In genomic region chr13:51697897-51698296, GRCm38 (mm10) we compare ENCODE assay signal across 23 mouse cellular contexts. TPM values are rescaled to one million over a fixed set of nuclear protein-coding genes. Genes with fewer than 3 reads are reported as not detected.
DNase-seq lines count a peak whose midpoint lies in the region; ATAC-seq and TF ChIP-seq lines count a peak whose summit lies in the region.
"Had no signal": no experiment of that assay in that cellular context is flagged by ENCODE, and none has a peak within 500 bp of the region (broad histone marks: within the 10 kb centered on the region; RNA-seq: fewer than 3 reads in every experiment).

No protein-coding gene starts in this region.

- no peak for TF ChIP-seq RAD21 in MEL (IDR thresholded peaks at IDR 0.05; ENCODE audit: low read depth, low read length)

- H3K4me1 ChIP-seq in embryonic facial prominence, embryonic 14.5 days (ENCODE audit: control insufficient read depth, insufficient read depth, low read length) = no peaks in the 10 kb centered on the region
- H3K4me1 ChIP-seq in embryonic facial prominence, embryonic 10.5 days = no peaks in the 10 kb centered on the region
- H3K4me1 ChIP-seq in heart, embryonic 14.5 days (ENCODE audit: control insufficient read depth in 2 of 2, insufficient read depth in 2 of 2, low read length in 2 of 2) = peaks cover 14 to 20% of the 10 kb centered on the region in 2 experiments
- H3K4me1 ChIP-seq in MEL (ENCODE audit: control insufficient read depth in 1 of 2, insufficient read depth in 2 of 2, low read length in 2 of 2) = peaks cover 22 to 29% of the 10 kb centered on the region in 2 experiments
- H3K4me1 ChIP-seq: embryonic facial prominence, embryonic 13.5 days; forebrain, embryonic 10.5 days; intestine, embryonic 15.5 days; kidney, embryonic 15.5 days; limb, embryonic 12.5 days had no signal

- H3K79me2 ChIP-seq in MEL (ENCODE audit: control insufficient read depth, insufficient read depth, low read length, poor library complexity) = no peaks in the 10 kb centered on the region

- peak; percentile 34 for DNase-seq in embryonic facial prominence, embryonic 14.5 days (ENCODE audit: low spot score)
- DNase-seq in embryonic facial prominence, embryonic 10.5 days (ENCODE audit: low spot score) = no peak
- DNase-seq in heart, adult 11 months = no peak
- DNase-seq in MEL (ENCODE audit: low read depth, low spot score) = no peak
- no peak for DNase-seq in adipocyte (ENCODE audit: low spot score)
- DNase-seq in kidney, adult 18-20 months = no peak
- DNase-seq: adrenal gland, postnatal 10 days; cerebellum, adult 9-11 months; forebrain, postnatal 0 days; kidney, postnatal 4 days; lung, embryonic 14.5 days; lung, postnatal 4 days; thymus, postnatal 36 days had no signal

- no peak for TF ChIP-seq EP300 in MEL (IDR thresholded peaks at IDR 0.05; ENCODE audit: low read depth in 1 of 2, low read length in 2 of 2)

- H3K9ac ChIP-seq in embryonic facial prominence, embryonic 14.5 days (ENCODE audit: low read depth, low read length) = no peak overlapping the region
- no peak overlapping the region for H3K9ac ChIP-seq in heart, embryonic 14.5 days (ENCODE audit: low read length)
- no peak overlapping the region for H3K9ac ChIP-seq in MEL (ENCODE audit: control insufficient read depth, low read depth, low read length, poor library complexity, severe bottlenecking)
- H3K9ac ChIP-seq: embryonic facial prominence, embryonic 13.5 days; forebrain, postnatal 0 days; hindbrain, embryonic 14.5 days; intestine, embryonic 15.5 days; kidney, embryonic 15.5 days; limb, embryonic 12.5 days; lung, embryonic 14.5 days had no signal

- peak; percentile 15; the same call in 1 of the 2 replicates for ATAC-seq in embryonic facial prominence, embryonic 14.5 days (ENCODE audit: low read depth)
- ATAC-seq in heart, embryonic 14.5 days (ENCODE audit: insufficient number of reproducible peaks, insufficient read depth, low FRiP score, low read depth) = no peak
- ATAC-seq in megakaryocyte progenitor cell, adult 5-6 weeks (replicated peaks; ENCODE audit: poor library complexity) = peak; percentile 15; the same call in 1 of the 2 replicates
- ATAC-seq: intestine, embryonic 15.5 days; Patski had no signal

- peaks cover 7% of the 10 kb centered on the region; the same call in 1 of the 2 replicates for H3K36me3 ChIP-seq in embryonic facial prominence, embryonic 14.5 days (ENCODE audit: control insufficient read depth, insufficient read depth, low read length)
- peaks cover 12% of the 10 kb centered on the region for H3K36me3 ChIP-seq in embryonic facial prominence, embryonic 10.5 days (replicated peaks)
- H3K36me3 ChIP-seq in heart, embryonic 14.5 days (ENCODE audit: control insufficient read depth, insufficient read depth, low read length) = peaks cover 22% of the 10 kb centered on the region
- peaks cover 2 to 21% of the 10 kb centered on the region in 2 experiments; a peak in 3 of 4 replicates for H3K36me3 ChIP-seq in MEL (ENCODE audit: control insufficient read depth in 1 of 2, insufficient read depth in 2 of 2, low read length in 2 of 2)
- H3K36me3 ChIP-seq: intestine, embryonic 15.5 days had no signal

- no peak overlapping the region for H3K4me2 ChIP-seq in embryonic facial prominence, embryonic 14.5 days (ENCODE audit: low read depth, low read length)
- H3K4me2 ChIP-seq in heart, embryonic 14.5 days (ENCODE audit: low read length) = no peak overlapping the region
- H3K4me2 ChIP-seq: embryonic facial prominence, embryonic 13.5 days; hindbrain, embryonic 14.5 days; intestine, embryonic 15.5 days; kidney, embryonic 15.5 days; limb, embryonic 12.5 days; lung, embryonic 14.5 days; midbrain, embryonic 11.5 days had no signal

- H3K27me3 ChIP-seq in embryonic facial prominence, embryonic 14.5 days (replicated peaks; ENCODE audit: control insufficient read depth, insufficient read depth, low read length) = no peaks in the 10 kb centered on the region
- no peaks in the 10 kb centered on the region for H3K27me3 ChIP-seq in embryonic facial prominence, embryonic 10.5 days (replicated peaks; ENCODE audit: low read depth, poor library complexity, severe bottlenecking)
- no peaks in the 10 kb centered on the region for H3K27me3 ChIP-seq in heart, embryonic 14.5 days (ENCODE audit: control insufficient read depth, insufficient read depth, low read length)
- no peaks in the 10 kb centered on the region for H3K27me3 ChIP-seq in MEL (ENCODE audit: control insufficient read depth in 1 of 2, insufficient read depth in 2 of 2, low read length in 2 of 2)
- H3K27me3 ChIP-seq: embryonic facial prominence, embryonic 13.5 days; intestine, embryonic 15.5 days; kidney, embryonic 15.5 days; limb, embryonic 12.5 days; Patski had no signal

- 75% methylated on average over 4 of the region's 4 CpGs for WGBS in embryonic facial prominence, embryonic 14.5 days
- 83% methylated on average over 4 of the region's 4 CpGs for WGBS in embryonic facial prominence, embryonic 10.5 days
- 44% methylated on average over 4 of the region's 4 CpGs for WGBS in heart, embryonic 14.5 days

- no peak for TF ChIP-seq POLR2A in MEL (IDR thresholded peaks at IDR 0.05; ENCODE audit: control insufficient read depth in 1 of 2, insufficient read depth in 1 of 2, low read depth in 1 of 2, low read length in 2 of 2, poor library complexity in 1 of 2)

- no peak for TF ChIP-seq CTCF in MEL (IDR thresholded peaks at IDR 0.05 in 2 of 3, conservative IDR thresholded peaks at IDR 0.05 in 1 of 3; ENCODE audit: control insufficient read depth in 1 of 3, insufficient read depth in 1 of 3, low read depth in 2 of 3, low read length in 3 of 3, poor library complexity in 1 of 3, severe bottlenecking in 1 of 3)

- no peak overlapping the region for H3K27ac ChIP-seq in embryonic facial prominence, embryonic 14.5 days (replicated peaks; ENCODE audit: low read depth, low read length)
- no peak overlapping the region for H3K27ac ChIP-seq in embryonic facial prominence, embryonic 10.5 days (replicated peaks)
- H3K27ac ChIP-seq in heart, embryonic 14.5 days (replicated peaks in 1 of 2; ENCODE audit: control insufficient read depth in 1 of 2, insufficient read depth in 1 of 2, low read depth in 2 of 2, low read length in 2 of 2) = peak overlapping the region; percentile 46 to 48
- H3K27ac ChIP-seq in MEL (ENCODE audit: control insufficient read depth, low read depth, low read length) = peak overlapping the region; percentile 33; the same call in 1 of the 2 replicates
- H3K27ac ChIP-seq: embryonic facial prominence, embryonic 13.5 days; forebrain, embryonic 10.5 days; hindbrain, embryonic 14.5 days; intestine, embryonic 15.5 days; kidney, embryonic 15.5 days; limb, embryonic 12.5 days had no signal

- no peak overlapping the region for H3K4me3 ChIP-seq in embryonic facial prominence, embryonic 14.5 days (ENCODE audit: low read depth, low read length)
- no peak overlapping the region for H3K4me3 ChIP-seq in embryonic facial prominence, embryonic 10.5 days
- H3K4me3 ChIP-seq in heart, embryonic 14.5 days (ENCODE audit: control insufficient read depth in 1 of 2, insufficient read depth in 1 of 2, low read depth in 1 of 2, low read length in 2 of 2) = no peak overlapping the region
- no peak overlapping the region for H3K4me3 ChIP-seq in MEL (ENCODE audit: control insufficient read depth in 1 of 2, insufficient read depth in 1 of 2, low read depth in 2 of 2, low read length in 2 of 2)
- H3K4me3 ChIP-seq: embryonic facial prominence, embryonic 13.5 days; forebrain, embryonic 10.5 days; intestine, embryonic 15.5 days; kidney, embryonic 15.5 days; limb, embryonic 12.5 days had no signal

- H3K9me3 ChIP-seq in embryonic facial prominence, embryonic 14.5 days (ENCODE audit: control insufficient read depth, low read length) = no peaks in the 10 kb centered on the region
- no peaks in the 10 kb centered on the region for H3K9me3 ChIP-seq in embryonic facial prominence, embryonic 10.5 days
- H3K9me3 ChIP-seq in heart, embryonic 14.5 days (ENCODE audit: control insufficient read depth, low read length) = no peaks in the 10 kb centered on the region
- no peaks in the 10 kb centered on the region for H3K9me3 ChIP-seq in MEL (replicated peaks; ENCODE audit: insufficient read depth, low read length)
- H3K9me3 ChIP-seq: embryonic facial prominence, embryonic 13.5 days; forebrain, embryonic 10.5 days; intestine, embryonic 15.5 days; kidney, embryonic 15.5 days; limb, embryonic 12.5 days had no signal

TF ChIP-seq in MEL, 35 proteins besides CTCF, POLR2A, EP300 and RAD21 (continues in another document):
- no peak for TF ChIP-seq ELF1 (IDR thresholded peaks at IDR 0.05; ENCODE audit: low read depth, low read length)
- TF ChIP-seq MAZ (IDR thresholded peaks at IDR 0.05; ENCODE audit: low read depth, low read length) = no peak
- TF ChIP-seq USF1 (IDR thresholded peaks at IDR 0.05; ENCODE audit: low read depth, low read length) = no peak
- TF ChIP-seq SIN3A (IDR thresholded peaks at IDR 0.05; ENCODE audit: low read length) = no peak
- no peak for TF ChIP-seq MAX (IDR thresholded peaks at IDR 0.05; ENCODE audit: low read length)
- TF ChIP-seq KAT2A (conservative IDR thresholded peaks at IDR 0.05; ENCODE audit: low read depth, low read length) = no peak
- no peak for TF ChIP-seq E2F4 (IDR thresholded peaks at IDR 0.05; ENCODE audit: borderline replicate concordance, low read depth, low read length)
- no peak for TF ChIP-seq ETS1 (IDR thresholded peaks at IDR 0.05; ENCODE audit: low read depth, low read length)
- no peak for TF ChIP-seq ZKSCAN1 (IDR thresholded peaks at IDR 0.05; ENCODE audit: low read depth, low read length)

RNA-seq across cellular contexts. Expression of gene Secisbp2, which starts 46.4 kb away (rescaled TPM):
- polyA plus RNA-seq in embryonic facial prominence, embryonic 14.5 days (2014; fragmentation: Nextera tagmentation; extraction: Ambion mirVana) = 30.8 and 31.4 TPM in 2 replicates
- polyA plus RNA-seq in embryonic facial prominence, embryonic 10.5 days (2016; fragmentation: Nextera tagmentation; extraction: Ambion mirVana) = 25.2 and 25.9 TPM in 2 replicates
- polyA plus RNA-seq in heart, embryonic 14.5 days (2014; fragmentation: Nextera tagmentation; extraction: Ambion mirVana) = 26.0 and 27.7 TPM in 2 replicates
- 23.4 and 26.0 TPM in 2 replicates for total RNA-seq in MEL (2012; rRNA removed)
- polyA plus RNA-seq in MEL (2012; ENCODE audit: insufficient read depth in 1 of 2, insufficient read length in 2 of 2, low read depth in 1 of 2, low replicate concordance in 2 of 2, missing spikeins in 1 of 2) = 10 to 100 TPM; 28.5 to 76.4 TPM
- 13.9 and 15.9 TPM in 2 replicates for total RNA-seq in megakaryocyte progenitor cell, adult 5-6 weeks (2015)
- total RNA-seq in megakaryocyte progenitor cell, adult 5-6 weeks (2017) = 24.6 and 25.0 TPM in 2 replicates

RNA-seq across cellular contexts. Expression of gene Cks2, which starts 52.9 kb away (rescaled TPM):
- polyA plus RNA-seq in embryonic facial prominence, embryonic 14.5 days (2014; fragmentation: Nextera tagmentation; extraction: Ambion mirVana) = 283 and 285 TPM in 2 replicates
- 384 and 402 TPM in 2 replicates for polyA plus RNA-seq in embryonic facial prominence, embryonic 10.5 days (2016; fragmentation: Nextera tagmentation; extraction: Ambion mirVana)
- polyA plus RNA-seq in heart, embryonic 14.5 days (2014; fragmentation: Nextera tagmentation; extraction: Ambion mirVana) = 280 and 300 TPM in 2 replicates
- total RNA-seq in MEL (2012; rRNA removed) = 297 and 388 TPM in 2 replicates
- polyA plus RNA-seq in MEL (2012; ENCODE audit: insufficient read depth in 1 of 2, insufficient read length in 2 of 2, low read depth in 1 of 2, low replicate concordance in 2 of 2, missing spikeins in 1 of 2) = 100 to 1,000 TPM; 243 to 846 TPM
- 499 and 603 TPM in 2 replicates for total RNA-seq in megakaryocyte progenitor cell, adult 5-6 weeks (2015)
- total RNA-seq in megakaryocyte progenitor cell, adult 5-6 weeks (2017) = 233 and 253 TPM in 2 replicates

Comparison
In these comparisons a context has a peak if more than half of its experiments do, and no peak if none do; other contexts are left out.
1. H3K27ac ChIP-seq: peak in heart, embryonic 14.5 days (2 of 2) and MEL (single experiment); none in embryonic facial prominence, embryonic 14.5 days (single experiment) and embryonic facial prominence, embryonic 10.5 days (single experiment).